Mouse (Mus musculus) adipose tissue, adult 10 weeks (tissue): ENCODE data around the gene Fhl3. TPM values are rescaled to one million over a fixed set of nuclear protein-coding genes. Genes with fewer than 3 reads are reported as not detected.

Source experiments
- polyA plus RNA-seq: library from polyadenylated mRNA; stranded (reverse); fragments of 350-450 nt; fragmentation: Illumina TruSeq; extraction: RNeasy Lipid Tissue Mini Kit (QIAGEN cat#74804); gene quantifications from one replicate; pipeline ENCODE4 v1.2.3, GENCODE M21; 2014; ENCODE audit warnings: low read depth, low replicate concordance

Gene Fhl3
- 7.3 TPM for polyA plus RNA-seq

GRCm38 (mm10) chr4:124700248-124700971 lies at the start of gene Fhl3:
Gene Fhl3 (plus strand): TSS chr4:124700701.

GRCm38 (mm10) chr4:124656518-124656853 lies 44.0 kb upstream of the Fhl3 start, which contains the start of gene Pou3f1:
Gene Pou3f1 (plus strand): TSS chr4:124656807.

GRCm38 (mm10) chr4:124693135-124693894 lies 7.2 kb upstream of the Fhl3 start, which contains the start of gene Utp11:
Gene Utp11 (minus strand): TSS chr4:124693600.

GRCm38 (mm10) chr4:124714545-124715481 lies 14.3 kb downstream of the Fhl3 start, which contains the start of gene Sf3a3:
Gene Sf3a3 (plus strand): TSS chr4:124714776.

GRCm38 (mm10) chr4:124741376-124742343 lies 41.2 kb downstream of the Fhl3 start, which contains the start of gene Inpp5b:
Gene Inpp5b (plus strand): TSS chr4:124741850.

Other genes starting within 250 kb of the Fhl3 start
- gene 3100002H09Rik, start 89.9 kb upstream of the Fhl3 start, polyA plus RNA-seq: not detected
- gene Pou3f1, start 43.9 kb upstream of the Fhl3 start, polyA plus RNA-seq: 3.3 TPM
- 27.0 TPM for gene Utp11, start 7.1 kb upstream of the Fhl3 start, polyA plus RNA-seq
- gene Sf3a3, start 14.1 kb downstream of the Fhl3 start, polyA plus RNA-seq: 34.0 TPM
- 26.5 TPM for gene Inpp5b, start 41.1 kb downstream of the Fhl3 start, polyA plus RNA-seq
- gene Mtf1, start 101.4 kb downstream of the Fhl3 start, polyA plus RNA-seq: 11.7 TPM
- 31.5 TPM for gene Yrdc, start 150.0 kb downstream of the Fhl3 start, polyA plus RNA-seq
- 62.5 TPM for gene 1110065P20Rik, start 150.5 kb downstream of the Fhl3 start, polyA plus RNA-seq
- 0.35 TPM for gene Maneal, start 161.5 kb downstream of the Fhl3 start, polyA plus RNA-seq
- gene Epha10, start 180.2 kb downstream of the Fhl3 start, polyA plus RNA-seq: 0.21 TPM
- 15.3 TPM for gene 9930104L06Rik, start 236.3 kb downstream of the Fhl3 start, polyA plus RNA-seq
- gene Cdca8, start 238.6 kb downstream of the Fhl3 start, polyA plus RNA-seq: 3.2 TPM